Mouse (Mus musculus) limb, embryonic 13.5 days (tissue): ENCODE results near the gene Glis3. TPM values are rescaled to one million over a fixed set of nuclear protein-coding genes. Genes with fewer than 3 reads are reported as not detected.

Source experiments
- ATAC-seq: fragments of 200-750 bp; cut with Nextera tagmentation; 2 replicates; pipeline ENCODE4 v1.8.0; 2017; ENCODE audit warnings: low read depth, moderate number of reproducible peaks, moderate TSS enrichment; ENCODE audit not compliant: low FRiP score
- H3K27ac ChIP-seq: fragments of 300-500 bp; sonication (generic); 2 replicates; pipeline ENCODE4 v1.5.1; 2015; ENCODE audit warnings: inconsistent platforms, mild to moderate bottlenecking, moderate library complexity
- H3K27me3 ChIP-seq: fragments of 300-500 bp; sonication (generic); 2 replicates; pipeline ENCODE4 v1.6.1; 2015; ENCODE audit warnings: mild to moderate bottlenecking, inconsistent platforms
- H3K36me3 ChIP-seq: fragments of 300-500 bp; sonication (generic); 2 replicates; pipeline ENCODE4 v1.6.1; 2015; ENCODE audit warnings: inconsistent platforms, mild to moderate bottlenecking, moderate library complexity
- H3K4me1 ChIP-seq: fragments of 300-500 bp; sonication (generic); 2 replicates; pipeline ENCODE4 v1.6.1; 2015; ENCODE audit warnings: inconsistent platforms
- H3K4me2 ChIP-seq: fragments of 300-500 bp; sonication (generic); replicated peaks from 2 replicates; pipeline ENCODE4 v1.6.1; 2015; ENCODE audit warnings: inconsistent platforms, mild to moderate bottlenecking, moderate library complexity
- H3K4me3 ChIP-seq: fragments of 300-500 bp; sonication (generic); 2 replicates; pipeline ENCODE4 v1.5.1; 2015; ENCODE audit warnings: moderate library complexity, mild to moderate bottlenecking, inconsistent platforms
- H3K9ac ChIP-seq: fragments of 300-500 bp; sonication (generic); 2 replicates; pipeline ENCODE4 v1.6.1; 2015; ENCODE audit warnings: mild to moderate bottlenecking, inconsistent platforms
- H3K9me3 ChIP-seq: fragments of 300-500 bp; sonication (generic); 2 replicates; pipeline ENCODE4 v1.6.1; 2016; ENCODE audit warnings: inconsistent platforms
- WGBS: fragments of 180-500 bp; shearing (Covaris S2); methylation state at CpG from one replicate; pipeline ENCODE4 v1.1.7; 2015; 5-methylcytosine and 5-hydroxymethylcytosine counted together
- polyA plus RNA-seq: library from polyadenylated mRNA; unstranded; fragments of >200 nt; fragmentation: Nextera tagmentation; extraction: Ambion mirVana; gene quantifications from 2 replicates; pipeline ENCODE4 v1.2.1, GENCODE M21; 2015

Gene Glis3
- polyA plus RNA-seq, 1 experiment from 2014 or later = 4.7 TPM

GRCm38 (mm10) chr19:28237621-28238020 lies 442.3 kb downstream of the Glis3 start:
- Histone ChIP-seq H3K36me3 (no peaks in the 10 kb centered on the region), H3K27ac (no peak overlapping the region)
- WGBS = 96% methylated on average over 2 of the region's 2 CpGs

DNA sequence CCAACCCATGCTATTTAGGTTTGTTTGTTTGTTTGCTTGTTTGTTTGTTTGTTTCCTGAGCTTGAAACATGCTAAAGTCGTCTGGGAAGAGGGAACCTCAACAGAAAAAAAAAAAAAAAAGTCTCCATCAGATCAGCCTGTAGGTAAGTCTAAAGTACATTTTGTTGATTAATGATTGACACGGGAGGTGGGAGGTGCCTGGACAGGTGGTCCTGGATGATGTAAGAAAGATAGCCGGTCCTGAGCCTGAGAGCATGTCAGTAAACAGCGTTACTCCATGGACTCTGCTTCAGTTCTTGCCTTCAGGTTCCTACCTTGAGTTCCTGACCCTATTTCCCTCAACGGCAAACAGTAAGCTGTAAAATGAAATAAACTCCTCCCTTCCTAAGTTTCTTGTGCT lies 444.3 kb downstream of the Glis3 start:
- Histone ChIP-seq H3K9me3 (no peaks in the 10 kb centered on the region), H3K27me3 (no peaks in the 10 kb centered on the region), H3K4me2 (no peak overlapping the region), H3K36me3 (no peaks in the 10 kb centered on the region), H3K9ac (no peak overlapping the region), H3K27ac (no peak overlapping the region), H3K4me3 (no peak overlapping the region), H3K4me1 (no peaks in the 10 kb centered on the region)
- WGBS = 73% methylated on average over 5 of the region's 5 CpGs
- ATAC-seq = no peak

More at GRCm38 (mm10) chr19:28237621-28238020, 442.3 kb downstream of the Glis3 start:
- no peak for ATAC-seq
- no peak overlapping the region for H3K9ac ChIP-seq
- H3K4me2 ChIP-seq = no peak overlapping the region
- no peaks in the 10 kb centered on the region for H3K4me1 ChIP-seq
- H3K27me3 ChIP-seq = no peaks in the 10 kb centered on the region
- no peaks in the 10 kb centered on the region for H3K9me3 ChIP-seq
- no peak overlapping the region for H3K4me3 ChIP-seq

DNA sequence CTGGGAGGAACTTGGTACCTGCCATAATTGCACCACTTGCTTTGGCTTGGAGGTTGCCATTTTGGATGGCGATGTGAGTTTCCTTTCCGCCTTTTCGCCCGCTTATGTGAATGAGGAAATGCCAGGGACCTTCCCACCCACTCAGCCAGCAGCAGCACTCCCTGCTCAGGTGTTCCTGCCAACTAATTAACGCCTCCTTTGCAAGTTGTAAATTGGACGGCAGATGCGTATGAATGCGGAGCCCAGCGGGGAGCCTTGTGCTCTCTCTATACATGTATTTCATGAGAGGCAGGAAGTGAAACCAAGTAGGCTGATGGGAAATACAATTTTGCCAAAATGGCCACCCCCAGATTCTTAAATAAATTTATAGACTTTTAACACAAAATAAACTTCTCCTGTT lies 444.8 kb downstream of the Glis3 start:
- Histone ChIP-seq H3K9me3 (no peaks in the 10 kb centered on the region), H3K27ac (no peak overlapping the region), H3K27me3 (no peaks in the 10 kb centered on the region), H3K36me3 (no peaks in the 10 kb centered on the region), H3K9ac (no peak overlapping the region), H3K4me1 (no peaks in the 10 kb centered on the region), H3K4me2 (no peak overlapping the region), H3K4me3 (no peak overlapping the region)
- no peak for ATAC-seq
- WGBS = 66% methylated on average over 9 of the region's 9 CpGs

DNA sequence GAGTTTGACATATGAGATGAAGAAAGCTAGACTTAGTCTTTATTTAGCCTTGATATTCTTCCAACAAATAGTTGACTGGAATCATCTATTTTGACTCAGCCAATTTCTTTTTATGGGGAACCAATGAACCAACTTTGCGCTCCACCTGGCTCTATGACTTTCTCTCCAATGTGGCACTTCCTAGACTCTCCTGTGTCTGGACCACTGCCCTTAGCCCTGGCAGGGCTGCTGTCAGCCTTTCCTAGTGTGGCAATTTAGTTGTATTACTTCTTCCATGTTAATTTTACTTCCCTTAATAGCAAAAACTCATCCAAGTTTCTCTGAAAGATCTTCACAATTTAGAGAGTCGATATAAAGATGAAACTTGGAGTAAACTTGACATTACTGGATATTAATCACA lies 445.2 kb downstream of the Glis3 start:
- H3K27ac ChIP-seq = no peak overlapping the region
- no peak for ATAC-seq
- no peak overlapping the region for H3K4me2 ChIP-seq
- no peaks in the 10 kb centered on the region for H3K36me3 ChIP-seq
- H3K9me3 ChIP-seq = no peaks in the 10 kb centered on the region
- no peaks in the 10 kb centered on the region for H3K4me1 ChIP-seq
- 97% methylated on average over 2 of the region's 2 CpGs for WGBS
- H3K4me3 ChIP-seq = no peak overlapping the region
- H3K27me3 ChIP-seq = no peaks in the 10 kb centered on the region
- no peak overlapping the region for H3K9ac ChIP-seq

- Histone ChIP-seq H3K9ac (no peak overlapping the region), H3K9me3 (no peaks in the 10 kb centered on the region), H3K27ac (no peak overlapping the region), H3K27me3 (no peaks in the 10 kb centered on the region), H3K4me3 (no peak overlapping the region), H3K36me3 (no peaks in the 10 kb centered on the region), H3K4me2 (no peak overlapping the region), H3K4me1 (no peaks in the 10 kb centered on the region)
- 62% methylated on average over 3 of the region's 3 CpGs for WGBS
- ATAC-seq = no peak
Measured at GRCm38 (mm10) chr19:28231511-28231910, 448.4 kb downstream of the Glis3 start.

GRCm38 (mm10) chr19:28227526-28227925 lies 452.4 kb downstream of the Glis3 start:
- no peak for ATAC-seq
- no peaks in the 10 kb centered on the region for H3K36me3 ChIP-seq
- no peaks in the 10 kb centered on the region for H3K9me3 ChIP-seq
- no peak overlapping the region for H3K4me2 ChIP-seq
- H3K4me1 ChIP-seq = no peaks in the 10 kb centered on the region
- WGBS = 66% methylated on average over 10 of the region's 10 CpGs
- H3K27ac ChIP-seq = no peak overlapping the region
- no peak overlapping the region for H3K4me3 ChIP-seq
- no peaks in the 10 kb centered on the region for H3K27me3 ChIP-seq
- no peak overlapping the region for H3K9ac ChIP-seq

- no peak overlapping the region for H3K27ac ChIP-seq
- H3K4me3 ChIP-seq = no peak overlapping the region
- no peaks in the 10 kb centered on the region for H3K36me3 ChIP-seq
- H3K4me2 ChIP-seq = no peak overlapping the region
- H3K9ac ChIP-seq = no peak overlapping the region
- no peak for ATAC-seq
- H3K9me3 ChIP-seq = no peaks in the 10 kb centered on the region
- no peaks in the 10 kb centered on the region for H3K27me3 ChIP-seq
- 24% methylated on average over 6 of the region's 6 CpGs for WGBS
- H3K4me1 ChIP-seq = no peaks in the 10 kb centered on the region
Measured at GRCm38 (mm10) chr19:28225651-28226050, 454.2 kb downstream of the Glis3 start.

DNA sequence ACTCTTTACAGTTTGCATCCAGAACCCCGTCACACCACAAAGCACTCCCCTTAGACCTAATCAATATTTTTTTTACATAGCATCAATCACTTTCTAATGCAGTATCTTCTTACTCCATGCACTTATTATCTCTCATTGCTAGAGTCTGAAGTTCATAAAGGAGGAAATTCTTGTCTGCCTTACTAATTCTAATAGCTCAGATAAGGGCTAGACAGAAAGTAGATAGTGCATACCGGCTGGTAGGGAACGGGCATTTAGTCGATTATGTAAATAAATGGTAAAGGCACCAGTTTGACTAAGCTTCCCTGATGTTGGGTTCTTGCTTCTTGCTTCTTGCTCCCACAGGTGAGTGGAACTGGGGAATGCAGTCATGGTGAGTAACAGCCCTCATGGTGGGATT lies 468.2 kb downstream of the Glis3 start:
- H3K4me1 ChIP-seq = no peaks in the 10 kb centered on the region
- H3K27me3 ChIP-seq = no peaks in the 10 kb centered on the region
- ATAC-seq = no peak
- no peak overlapping the region for H3K4me2 ChIP-seq
- H3K36me3 ChIP-seq = no peaks in the 10 kb centered on the region
- no peak overlapping the region for H3K27ac ChIP-seq
- no peak overlapping the region for H3K9ac ChIP-seq
- WGBS = 91% methylated on average over 4 of the region's 4 CpGs
- peaks cover 5% of the 10 kb centered on the region; the same call in 1 of the 2 replicates for H3K9me3 ChIP-seq
- no peak overlapping the region for H3K4me3 ChIP-seq

Other genes starting within 250 kb of the Glis3 start
- gene Slc1a1, start 155.0 kb upstream of the Glis3 start, polyA plus RNA-seq = 1.0 and 1.3 TPM in 2 replicates